Mouse (Mus musculus) lung, postnatal 0 days (tissue): ENCODE measurements around the gene Bcar3. TPM values are rescaled to one million over a fixed set of nuclear protein-coding genes. Genes with fewer than 3 reads are reported as not detected.

Experiments used
- ATAC-seq: fragments of 200-750 bp; cut with Nextera tagmentation; 2 replicates; pipeline ENCODE4 v1.8.0; 2017; ENCODE audit warnings: moderate library complexity
- DNase-seq: peaks from one replicate; pipeline ENCODE4 v3.0.0-alpha.2; 2016; ENCODE audit warnings: low spot score
- H3K27ac ChIP-seq: fragments of 300-500 bp; sonication (generic); 2 replicates; pipeline ENCODE4 v1.5.1; 2014; ENCODE audit warnings: antibody characterized with exemption, mild to moderate bottlenecking, low read length, mixed read lengths
- H3K27me3 ChIP-seq: fragments of 300-500 bp; sonication (generic); replicated peaks from 2 replicates; pipeline ENCODE4 v1.6.1; 2014; ENCODE audit warnings: low read length, mixed read lengths; ENCODE audit not compliant: insufficient read depth
- H3K36me3 ChIP-seq: fragments of 300-500 bp; sonication (generic); 2 replicates; pipeline ENCODE4 v1.6.1; 2014; ENCODE audit warnings: low read length, mixed read lengths; ENCODE audit not compliant: insufficient read depth
- H3K4me1 ChIP-seq: fragments of 300-500 bp; sonication (generic); 2 replicates; pipeline ENCODE4 v1.6.1; 2014; ENCODE audit warnings: antibody characterized with exemption, low read depth, low read length, mixed read lengths; ENCODE audit not compliant: insufficient read depth
- H3K4me2 ChIP-seq: fragments of 300-500 bp; sonication (generic); replicated peaks from 2 replicates; pipeline ENCODE4 v1.6.1; 2014; ENCODE audit warnings: low read depth, mild to moderate bottlenecking, low read length, moderate library complexity, mixed read lengths
- H3K4me3 ChIP-seq: fragments of 300-500 bp; sonication (generic); 2 replicates; pipeline ENCODE4 v1.5.1; 2014; ENCODE audit warnings: low read depth, low read length
- H3K9ac ChIP-seq: fragments of 300-500 bp; sonication (generic); replicated peaks from 2 replicates; pipeline ENCODE4 v1.6.1; 2014; ENCODE audit warnings: low read depth, mild to moderate bottlenecking
- H3K9me3 ChIP-seq: fragments of 300-500 bp; sonication (generic); 2 replicates; pipeline ENCODE4 v1.6.1; 2016; ENCODE audit warnings: low read length, mixed read lengths
- CTCF ChIP-seq: IDR thresholded peaks from 2 replicates; pipeline ENCODE4 v1.5.1; 2016; ENCODE audit warnings: antibody characterized with exemption, mild to moderate bottlenecking
- EP300 ChIP-seq: IDR thresholded peaks from 2 replicates; pipeline ENCODE4 v1.6.1; 2016; ENCODE audit warnings: antibody characterized with exemption, mild to moderate bottlenecking, control low read depth
- WGBS: fragments of 180-500 bp; shearing (Covaris S2); extraction: QIAGEN DNeasy Blood & Tissue Kit; methylation state at CpG from one replicate; pipeline ENCODE4 v1.1.7; 2014; 5-methylcytosine and 5-hydroxymethylcytosine counted together
- polyA plus RNA-seq: library from polyadenylated mRNA; unstranded; fragments of >200 nt; fragmentation: Nextera tagmentation; extraction: Ambion mirVana; gene quantifications from 2 replicates; pipeline ENCODE4 v1.2.1, GENCODE M21; 2015

Bcar3 gene
- polyA plus RNA-seq, 1 experiment from 2014 or later = 38.3 TPM

GRCm38 (mm10) chr3:122481891-122482739 lies 188.2 kb downstream of the Bcar3 start:
- H3K4me2 ChIP-seq = no peak overlapping the region
- H3K4me3 ChIP-seq = no peak overlapping the region
- TF ChIP-seq EP300 = no peak
- no peaks in the 10 kb centered on the region for H3K27me3 ChIP-seq
- 58% methylated on average over 21 of the region's 21 CpGs for WGBS
- H3K4me1 ChIP-seq = peaks cover 5% of the 10 kb centered on the region; the same call in 1 of the 2 replicates
- no peak overlapping the region for H3K9ac ChIP-seq
- no peak overlapping the region for H3K27ac ChIP-seq
- ATAC-seq = no peak
- no peaks in the 10 kb centered on the region for H3K36me3 ChIP-seq
- DNase-seq = no peak
- H3K9me3 ChIP-seq = no peaks in the 10 kb centered on the region

GRCm38 (mm10) chr3:122483066-122483782 lies 189.3 kb downstream of the Bcar3 start:
- ATAC-seq (peak; percentile 55), DNase-seq (peak; percentile 60)
- no peaks in the 10 kb centered on the region for H3K9me3 ChIP-seq
- H3K4me1 ChIP-seq = peaks cover 5% of the 10 kb centered on the region; the same call in 1 of the 2 replicates
- H3K27me3 ChIP-seq = no peaks in the 10 kb centered on the region
- no peak overlapping the region for H3K9ac ChIP-seq
- no peak overlapping the region for H3K27ac ChIP-seq
- no peak for TF ChIP-seq EP300
- no peak for TF ChIP-seq CTCF
- H3K4me3 ChIP-seq = no peak overlapping the region
- H3K36me3 ChIP-seq = no peaks in the 10 kb centered on the region
- 0 out of 2 replicates have a peak overlapping the region, but pooled peaks have one; percentile 3 for H3K4me2 ChIP-seq
- WGBS = 21% methylated on average over 14 of the region's 14 CpGs

- Histone ChIP-seq H3K27me3 (no peaks in the 10 kb centered on the region), H3K4me2 (0 out of 2 replicates have a peak overlapping the region, but pooled peaks have one; percentile 3), H3K4me3 (no peak overlapping the region), H3K9ac (no peak overlapping the region), H3K27ac (no peak overlapping the region), H3K4me1 (peaks cover 5% of the 10 kb centered on the region; the same call in 1 of the 2 replicates), H3K36me3 (no peaks in the 10 kb centered on the region), H3K9me3 (no peaks in the 10 kb centered on the region)
- 0 out of 2 replicates have a peak, but pooled peaks have one; percentile 4 for ATAC-seq
- 39% methylated on average over 5 of the region's 5 CpGs for WGBS
- no peak for DNase-seq
- TF ChIP-seq EP300 (no peak), CTCF (no peak)
Measured at GRCm38 (mm10) chr3:122483783-122484130, 189.8 kb downstream of the Bcar3 start.

GRCm38 (mm10) chr3:122484301-122484700 lies 190.4 kb downstream of the Bcar3 start:
- DNase-seq (no peak), ATAC-seq (no peak)
- 76% methylated on average over 3 of the region's 3 CpGs for WGBS

GRCm38 (mm10) chr3:122485699-122486098 lies 191.8 kb downstream of the Bcar3 start:
- H3K9me3 ChIP-seq = no peaks in the 10 kb centered on the region
- H3K36me3 ChIP-seq = no peaks in the 10 kb centered on the region
- no peak overlapping the region for H3K27ac ChIP-seq
- ATAC-seq = no peak
- H3K27me3 ChIP-seq = no peaks in the 10 kb centered on the region
- H3K4me2 ChIP-seq = no peak overlapping the region
- TF ChIP-seq CTCF (no peak), EP300 (no peak)
- H3K4me3 ChIP-seq = no peak overlapping the region
- no peak overlapping the region for H3K9ac ChIP-seq
- DNase-seq = no peak
- WGBS = 94% methylated on average over 4 of the region's 4 CpGs
- H3K4me1 ChIP-seq = no peaks in the 10 kb centered on the region; the same call in 1 of the 2 replicates

More at GRCm38 (mm10) chr3:122484301-122484700, 190.4 kb downstream of the Bcar3 start:
- TF ChIP-seq CTCF (no peak), EP300 (no peak)
- no peaks in the 10 kb centered on the region for H3K27me3 ChIP-seq
- no peaks in the 10 kb centered on the region for H3K9me3 ChIP-seq
- no peak overlapping the region for H3K27ac ChIP-seq
- no peak overlapping the region for H3K4me2 ChIP-seq
- no peak overlapping the region for H3K9ac ChIP-seq
- H3K4me3 ChIP-seq = no peak overlapping the region
- no peaks in the 10 kb centered on the region for H3K36me3 ChIP-seq
- H3K4me1 ChIP-seq = peaks cover 5% of the 10 kb centered on the region; the same call in 1 of the 2 replicates

GRCm38 (mm10) chr3:122486193-122486592 lies 192.3 kb downstream of the Bcar3 start:
- DNase-seq (no peak), ATAC-seq (no peak)
- H3K4me2 ChIP-seq = no peak overlapping the region
- H3K4me3 ChIP-seq = no peak overlapping the region
- no peak overlapping the region for H3K27ac ChIP-seq
- 64% methylated on average over 4 of the region's 4 CpGs for WGBS
- no peak overlapping the region for H3K9ac ChIP-seq
- H3K4me1 ChIP-seq = no peaks in the 10 kb centered on the region; the same call in 1 of the 2 replicates
- no peaks in the 10 kb centered on the region for H3K27me3 ChIP-seq
- no peaks in the 10 kb centered on the region for H3K36me3 ChIP-seq
- TF ChIP-seq CTCF (no peak), EP300 (no peak)
- H3K9me3 ChIP-seq = no peaks in the 10 kb centered on the region
